ENCODE assay signal across 11 mouse cellular contexts in the genomic region with DNA sequence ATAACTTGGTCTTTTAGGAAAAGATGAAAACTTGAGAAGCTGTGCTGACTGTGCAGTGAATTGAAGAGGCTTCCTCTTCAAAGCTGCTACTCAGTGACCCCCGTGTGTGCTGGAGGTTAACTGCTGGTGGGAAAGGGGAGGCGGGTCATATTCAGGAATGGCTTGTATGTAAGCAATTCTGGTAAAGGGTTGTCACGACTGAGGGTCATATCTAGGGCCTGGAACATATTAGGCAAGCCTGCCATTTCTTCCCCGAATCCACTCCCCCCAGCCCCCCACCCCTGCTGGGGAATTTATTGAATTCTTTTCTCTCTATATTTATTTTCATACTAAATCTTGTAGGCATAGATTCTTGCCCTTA. TPM values are rescaled to one million over a fixed set of nuclear protein-coding genes. Genes with fewer than 3 reads are reported as not detected.
DNase-seq lines count a peak whose midpoint lies in the region; ATAC-seq lines count a peak whose summit lies in the region.
"Had no signal": no experiment of that assay in that cellular context is flagged by ENCODE, and none has a peak within 500 bp of the region (broad histone marks: within the 10 kb centered on the region; RNA-seq: fewer than 3 reads in every experiment).

No protein-coding gene starts in this region.

- 0 out of 2 replicates have a peak overlapping the region, but pooled peaks have one; percentile 54 for H3K27ac ChIP-seq in heart, embryonic 11.5 days (ENCODE audit: low read depth, low read length)
- no peak overlapping the region for H3K27ac ChIP-seq in neural tube, embryonic 11.5 days (ENCODE audit: low read depth, low read length)
- H3K27ac ChIP-seq in neural tube, embryonic 15.5 days (replicated peaks): no peak overlapping the region
- peak overlapping the region; percentile 56; the same call in 1 of the 2 replicates for H3K27ac ChIP-seq in stomach, embryonic 14.5 days (ENCODE audit: low read length)
- H3K27ac ChIP-seq: midbrain, embryonic 13.5 days had no signal

- no peaks in the 10 kb centered on the region for H3K27me3 ChIP-seq in heart, embryonic 11.5 days (ENCODE audit: control insufficient read depth, insufficient read depth, low read length)
- H3K27me3 ChIP-seq in neural tube, embryonic 11.5 days (ENCODE audit: control insufficient read depth, insufficient read depth, low read length): no peaks in the 10 kb centered on the region
- no peaks in the 10 kb centered on the region for H3K27me3 ChIP-seq in neural tube, embryonic 15.5 days (replicated peaks)
- no peaks in the 10 kb centered on the region for H3K27me3 ChIP-seq in stomach, embryonic 14.5 days (ENCODE audit: control insufficient read depth, insufficient read depth, low read length)
- H3K27me3 ChIP-seq: midbrain, embryonic 13.5 days had no signal

- intact Hi-C loops in heart, postnatal 25 days (cut with DNase I): no loop called here

- H3K9me3 ChIP-seq in heart, embryonic 11.5 days (replicated peaks; ENCODE audit: control insufficient read depth, low read length): no peaks in the 10 kb centered on the region
- H3K9me3 ChIP-seq in neural tube, embryonic 11.5 days (ENCODE audit: control insufficient read depth, low read length): no peaks in the 10 kb centered on the region
- H3K9me3 ChIP-seq in neural tube, embryonic 15.5 days (replicated peaks): no peaks in the 10 kb centered on the region
- H3K9me3 ChIP-seq in stomach, embryonic 14.5 days (ENCODE audit: control insufficient read depth, low read depth, low read length): no peaks in the 10 kb centered on the region
- H3K9me3 ChIP-seq: G1E; midbrain, embryonic 13.5 days had no signal

- ATAC-seq in heart, embryonic 11.5 days (replicated peaks; ENCODE audit: insufficient number of reproducible peaks, low FRiP score, low TSS enrichment): no peak
- no peak for ATAC-seq in neural tube, embryonic 11.5 days (ENCODE audit: insufficient read depth, low FRiP score, low TSS enrichment)
- no peak for ATAC-seq in neural tube, embryonic 15.5 days (ENCODE audit: low FRiP score)
- ATAC-seq in stomach, embryonic 14.5 days (ENCODE audit: insufficient number of reproducible peaks, insufficient read depth, low FRiP score, low read depth): no peak
- ATAC-seq: midbrain, embryonic 13.5 days had no signal

- H3K4me3 ChIP-seq in heart, embryonic 11.5 days (ENCODE audit: low read depth, low read length): no peak overlapping the region
- no peak overlapping the region for H3K4me3 ChIP-seq in neural tube, embryonic 11.5 days (ENCODE audit: low read depth, low read length)
- H3K4me3 ChIP-seq in neural tube, embryonic 15.5 days (replicated peaks): no peak overlapping the region
- H3K4me3 ChIP-seq in stomach, embryonic 14.5 days (ENCODE audit: low read depth, low read length): no peak overlapping the region
- H3K4me3 ChIP-seq: erythroblast, embryonic 14.5 days; midbrain, embryonic 13.5 days had no signal

- no peaks in the 10 kb centered on the region for H3K36me3 ChIP-seq in heart, embryonic 11.5 days (ENCODE audit: control insufficient read depth, insufficient read depth, low read length)
- H3K36me3 ChIP-seq in neural tube, embryonic 11.5 days (ENCODE audit: control insufficient read depth, insufficient read depth, low read length): no peaks in the 10 kb centered on the region
- no peaks in the 10 kb centered on the region for H3K36me3 ChIP-seq in neural tube, embryonic 15.5 days
- H3K36me3 ChIP-seq in stomach, embryonic 14.5 days (ENCODE audit: control insufficient read depth, insufficient read depth, low read length): no peaks in the 10 kb centered on the region
- H3K36me3 ChIP-seq: G1E; midbrain, embryonic 13.5 days had no signal

- WGBS in heart, embryonic 11.5 days (ENCODE audit: insufficient replicate concordance): 21% methylated on average over 4 of the region's 4 CpGs
- WGBS in neural tube, embryonic 11.5 days: 27% methylated on average over 4 of the region's 4 CpGs
- 38% methylated on average over 4 of the region's 4 CpGs for WGBS in neural tube, embryonic 15.5 days
- WGBS in stomach, embryonic 14.5 days: 18% methylated on average over 4 of the region's 4 CpGs

- H3K4me2 ChIP-seq in heart, embryonic 11.5 days: no peak overlapping the region
- no peak overlapping the region for H3K4me2 ChIP-seq in neural tube, embryonic 11.5 days (ENCODE audit: low read depth)
- H3K4me2 ChIP-seq in neural tube, embryonic 15.5 days: no peak overlapping the region
- H3K4me2 ChIP-seq in stomach, embryonic 14.5 days (replicated peaks; ENCODE audit: low read depth, low read length): no peak overlapping the region
- H3K4me2 ChIP-seq: midbrain, embryonic 13.5 days had no signal

- DNase-seq in heart, postnatal 25 days (ENCODE audit: low spot score): no peak
- peak; percentile 19 for DNase-seq in neural tube, embryonic 11.5 days (ENCODE audit: low spot score)
- DNase-seq in hindlimb bud, embryonic 11.5 days (ENCODE audit: extremely low spot score, low read depth, low spot score): peak; percentile 50
- no peak for DNase-seq in cerebellum, adult 11-12 months
- DNase-seq in frontal cortex, postnatal 10 days (ENCODE audit: low spot score in 2 of 2): no peak

- H3K9ac ChIP-seq in heart, embryonic 11.5 days (ENCODE audit: low read depth, low read length): no peak overlapping the region
- no peak overlapping the region for H3K9ac ChIP-seq in neural tube, embryonic 11.5 days (ENCODE audit: low read length)
- H3K9ac ChIP-seq in neural tube, embryonic 15.5 days (replicated peaks): no peak overlapping the region
- H3K9ac ChIP-seq in stomach, embryonic 14.5 days (replicated peaks; ENCODE audit: low read depth, low read length): no peak overlapping the region
- H3K9ac ChIP-seq: midbrain, embryonic 13.5 days had no signal

- peaks cover 17% of the 10 kb centered on the region for H3K4me1 ChIP-seq in heart, embryonic 11.5 days (ENCODE audit: control insufficient read depth, insufficient read depth, low read length)
- no peaks in the 10 kb centered on the region for H3K4me1 ChIP-seq in neural tube, embryonic 11.5 days (ENCODE audit: control insufficient read depth, insufficient read depth, low read length)
- H3K4me1 ChIP-seq in neural tube, embryonic 15.5 days: no peaks in the 10 kb centered on the region
- peaks cover 6% of the 10 kb centered on the region; the same call in 1 of the 2 replicates for H3K4me1 ChIP-seq in stomach, embryonic 14.5 days (ENCODE audit: control insufficient read depth, insufficient read depth, low read length)
- H3K4me1 ChIP-seq: midbrain, embryonic 13.5 days had no signal

RNA-seq across cellular contexts. Expression of gene Il6st, which starts 46.7 kb away (rescaled TPM):
- 50.0 and 68.2 TPM in 2 replicates for polyA plus RNA-seq in heart, embryonic 11.5 days (2014; fragmentation: Nextera tagmentation; extraction: Ambion mirVana)
- total RNA-seq in heart, postnatal 25 days (2021): 100 to 1,000 TPM; 181 to 216 TPM
- 33.1 and 37.3 TPM in 2 replicates for polyA plus RNA-seq in neural tube, embryonic 11.5 days (2014; fragmentation: Nextera tagmentation; extraction: Ambion mirVana)
- polyA plus RNA-seq in neural tube, embryonic 15.5 days (2015; fragmentation: Nextera tagmentation; extraction: Ambion mirVana): 25.2 and 25.6 TPM in 2 replicates
- polyA plus RNA-seq in stomach, embryonic 14.5 days (2014; fragmentation: Nextera tagmentation; extraction: Ambion mirVana): 48.8 and 49.5 TPM in 2 replicates

Comparison
In these comparisons a context has a peak if more than half of its experiments do, and no peak if none do; other contexts are left out.
1. H3K27ac ChIP-seq: peak in heart, embryonic 11.5 days (single experiment) and stomach, embryonic 14.5 days (single experiment); none in neural tube, embryonic 11.5 days (single experiment) and neural tube, embryonic 15.5 days (single experiment).
2. DNase-seq: peak in neural tube, embryonic 11.5 days (single experiment) and hindlimb bud, embryonic 11.5 days (single experiment); none in heart, postnatal 25 days (single experiment), cerebellum, adult 11-12 months (single experiment) and frontal cortex, postnatal 10 days (0 of 2).